Mouse (Mus musculus): Measurements from ENCODE around the gene Iqcd.

DNA sequence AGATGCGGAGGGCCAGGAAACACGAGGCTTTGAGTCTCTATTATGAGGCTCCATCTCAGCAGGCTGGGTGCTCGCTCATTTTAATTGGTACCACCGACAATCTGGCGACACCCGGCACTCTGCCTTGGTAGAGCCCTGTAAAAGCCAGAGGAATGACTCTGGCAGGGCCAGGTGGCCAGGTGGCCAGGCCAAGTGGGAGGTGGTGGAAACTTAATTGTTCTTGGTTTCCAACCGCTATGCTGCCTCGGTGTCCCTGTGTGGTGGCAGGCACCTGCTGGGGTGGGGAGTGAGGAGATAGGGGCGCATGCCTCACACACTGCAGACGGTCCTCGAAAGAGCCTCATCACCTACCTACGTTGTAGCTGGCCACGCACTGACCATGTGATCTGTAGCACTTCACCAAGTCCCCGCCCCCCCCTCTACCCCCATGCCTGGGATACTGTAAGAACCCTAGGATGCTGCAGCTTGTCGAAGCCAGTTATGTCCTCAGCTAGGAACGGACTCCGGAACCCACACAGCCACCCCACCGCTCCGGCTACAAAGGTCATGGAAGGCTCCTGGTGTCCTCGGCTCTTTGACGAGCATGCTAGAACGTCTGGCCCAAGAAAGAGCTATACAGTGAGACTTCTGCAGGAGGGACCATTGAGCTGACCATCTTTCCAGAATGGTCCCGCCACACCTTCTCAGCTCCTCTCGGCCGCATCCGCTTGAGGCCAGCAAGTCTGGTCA, 8.8 kb upstream of the Iqcd start:
- TF ChIP-seq CTCF (conservative IDR thresholded peaks at IDR 0.05; ENCODE audit: insufficient read depth, insufficient read length, low read depth, low read length) (no peak), POLR2A (IDR thresholded peaks at IDR 0.05; ENCODE audit: low read depth, low read length) (no peak)
